Mouse (Mus musculus): ENCODE measurements around the gene Evi5. TPM values are rescaled to one million over a fixed set of nuclear protein-coding genes. Genes with fewer than 3 reads are reported as not detected.
"Not testable (repeated sequence)": the region's sequence is repeated elsewhere in the genome, so short reads cannot be mapped to it uniquely, and the experiment has no call there.

Evi5 gene
- polyA plus RNA-seq, 1 experiment from 2014 or later: 84.3 TPM

- Histone ChIP-seq H3K4me2 (ENCODE audit: low read length) (no peak overlapping the region), H3K4me3 (replicated peaks; ENCODE audit: low read depth, low read length) (no peak overlapping the region), H3K27me3 (ENCODE audit: insufficient read depth, low read length) (no peaks in the 10 kb centered on the region), H3K9ac (ENCODE audit: low read depth, low read length) (no peak overlapping the region), H3K27ac (no peak overlapping the region), H3K36me3 (ENCODE audit: insufficient read depth, low read length) (no peaks in the 10 kb centered on the region), H3K4me1 (replicated peaks; ENCODE audit: insufficient read depth, low read length) (no peaks in the 10 kb centered on the region), H3K9me3 (replicated peaks; ENCODE audit: low read length) (no peaks in the 10 kb centered on the region)
- DNase-seq (ENCODE audit: low spot score): no peak
- WGBS: 71% methylated on average over 1 of the region's 1 CpGs
- TF ChIP-seq CTCF (IDR thresholded peaks at IDR 0.05; ENCODE audit: low read depth): no peak
- no peak for ATAC-seq (replicated peaks; ENCODE audit: low FRiP score, low read depth)
Measured at GRCm38 (mm10) chr5:107896265-107896664, 21.4 kb upstream of the Evi5 start.

DNA sequence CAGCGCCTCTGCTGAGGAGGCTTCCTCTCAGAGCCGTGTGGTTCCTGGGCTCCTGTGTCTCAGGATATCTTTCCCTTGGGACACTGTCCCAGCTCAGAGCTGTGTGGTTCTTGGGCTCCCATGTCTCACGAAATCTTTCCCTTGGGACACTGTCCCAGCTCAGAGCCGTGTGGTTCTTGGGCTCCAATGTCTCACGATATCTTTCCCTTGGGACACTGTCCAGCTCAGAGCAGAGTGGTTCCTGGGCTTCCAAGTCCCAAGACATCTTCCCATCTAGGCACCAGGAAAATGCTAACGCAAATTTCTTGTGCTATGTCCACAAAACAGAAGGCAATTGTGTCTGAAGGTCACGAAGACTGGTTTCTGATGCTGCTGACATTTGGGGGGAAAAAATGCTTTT lies 19.8 kb upstream of the Evi5 start:
- 68% methylated on average over 7 of the region's 7 CpGs for WGBS

GRCm38 (mm10) chr5:107891515-107891914 lies 16.6 kb upstream of the Evi5 start:
- peak; percentile 50 for DNase-seq (ENCODE audit: low spot score)
- H3K4me1 ChIP-seq (replicated peaks; ENCODE audit: insufficient read depth, low read length); H3K36me3 ChIP-seq (ENCODE audit: insufficient read depth, low read length); H3K4me3 ChIP-seq (replicated peaks; ENCODE audit: low read depth, low read length); H3K27me3 ChIP-seq (ENCODE audit: insufficient read depth, low read length); H3K9me3 ChIP-seq (replicated peaks; ENCODE audit: low read length); H3K9ac ChIP-seq (ENCODE audit: low read depth, low read length); H3K27ac ChIP-seq; H3K4me2 ChIP-seq (ENCODE audit: low read length); ATAC-seq (replicated peaks; ENCODE audit: low FRiP score, low read depth): not testable (repeated sequence)
- peak; percentile 65 for TF ChIP-seq CTCF (IDR thresholded peaks at IDR 0.05; ENCODE audit: low read depth)
- WGBS: no CpG with 5 or more reads among the region's 1 CpGs

More for the DNA sequence above, 19.8 kb upstream of the Evi5 start:
- ATAC-seq (replicated peaks; ENCODE audit: low FRiP score, low read depth): no peak
- no peak overlapping the region for H3K4me3 ChIP-seq (replicated peaks; ENCODE audit: low read depth, low read length)
- H3K9me3 ChIP-seq (replicated peaks; ENCODE audit: low read length): no peaks in the 10 kb centered on the region
- H3K4me1 ChIP-seq (replicated peaks; ENCODE audit: insufficient read depth, low read length): no peaks in the 10 kb centered on the region
- H3K27me3 ChIP-seq (ENCODE audit: insufficient read depth, low read length): no peaks in the 10 kb centered on the region
- H3K9ac ChIP-seq (ENCODE audit: low read depth, low read length): no peak overlapping the region
- no peak for TF ChIP-seq CTCF (IDR thresholded peaks at IDR 0.05; ENCODE audit: low read depth)
- H3K27ac ChIP-seq: no peak overlapping the region
- H3K4me2 ChIP-seq (ENCODE audit: low read length): no peak overlapping the region
- H3K36me3 ChIP-seq (ENCODE audit: insufficient read depth, low read length): no peaks in the 10 kb centered on the region
- no peak for DNase-seq (ENCODE audit: low spot score)

DNA sequence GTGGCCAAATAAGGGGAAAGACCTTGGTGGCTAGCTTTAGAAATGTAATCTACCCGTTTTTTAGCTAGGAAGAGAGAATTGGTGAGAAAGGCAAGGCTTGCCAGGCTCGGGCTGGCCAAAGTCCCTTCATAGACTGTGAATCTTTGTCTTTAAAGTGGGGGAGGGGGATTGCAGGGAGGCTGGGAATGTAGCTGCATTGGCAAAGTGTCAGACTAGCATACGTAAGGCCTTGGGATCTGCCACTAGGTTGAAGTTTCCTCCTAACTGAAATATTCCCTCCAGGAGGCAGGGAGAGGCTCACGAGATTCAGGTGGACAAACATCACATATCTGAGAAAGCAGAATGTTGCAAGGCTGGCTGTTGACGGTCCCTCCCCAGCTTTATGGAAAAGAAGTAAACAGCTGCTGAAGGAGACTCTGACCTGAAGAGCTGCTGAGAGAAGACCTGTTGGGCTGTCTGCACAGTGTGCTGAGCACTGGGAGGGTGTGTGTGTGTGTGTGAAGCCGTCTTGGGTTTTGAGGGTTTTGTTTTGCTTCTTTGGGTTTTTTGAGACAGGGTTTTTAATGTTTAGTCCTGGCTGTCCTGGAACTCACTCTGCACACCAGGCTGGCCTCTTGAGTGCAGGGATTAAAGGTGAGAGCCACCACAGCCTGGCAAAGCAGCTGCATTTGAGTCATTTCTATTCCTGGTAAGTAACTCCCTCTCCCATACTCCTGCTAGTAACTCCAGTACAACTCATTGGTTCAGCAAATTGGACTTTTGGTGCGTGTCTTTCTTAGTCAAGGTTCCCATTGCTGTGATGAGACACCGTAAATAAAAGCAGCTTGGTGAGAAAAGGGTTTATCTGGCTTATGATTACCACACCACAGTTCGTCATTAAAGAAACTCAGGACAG lies 15.3 kb upstream of the Evi5 start:
- Histone ChIP-seq H3K4me1 (replicated peaks; ENCODE audit: insufficient read depth, low read length) (no peaks in the 10 kb centered on the region), H3K4me3 (replicated peaks; ENCODE audit: low read depth, low read length) (no peak overlapping the region), H3K4me2 (ENCODE audit: low read length) (no peak overlapping the region), H3K36me3 (ENCODE audit: insufficient read depth, low read length) (no peaks in the 10 kb centered on the region), H3K9ac (ENCODE audit: low read depth, low read length) (no peak overlapping the region), H3K9me3 (replicated peaks; ENCODE audit: low read length) (no peaks in the 10 kb centered on the region), H3K27me3 (ENCODE audit: insufficient read depth, low read length) (no peaks in the 10 kb centered on the region), H3K27ac (peak overlapping the region; percentile 75)
- ATAC-seq (replicated peaks; ENCODE audit: low FRiP score, low read depth) (peak; percentile 89), DNase-seq (ENCODE audit: low spot score) (peak; percentile 32)
- 48% methylated on average over 9 of the region's 9 CpGs for WGBS
- no peak for TF ChIP-seq CTCF (IDR thresholded peaks at IDR 0.05; ENCODE audit: low read depth)

- Histone ChIP-seq H3K9me3 (replicated peaks; ENCODE audit: low read length) (no peaks in the 10 kb centered on the region), H3K4me1 (replicated peaks; ENCODE audit: insufficient read depth, low read length) (no peaks in the 10 kb centered on the region), H3K27me3 (ENCODE audit: insufficient read depth, low read length) (no peaks in the 10 kb centered on the region), H3K9ac (ENCODE audit: low read depth, low read length) (no peak overlapping the region), H3K27ac (peak overlapping the region; percentile 48; the same call in 1 of the 2 replicates), H3K4me2 (ENCODE audit: low read length) (no peak overlapping the region), H3K36me3 (ENCODE audit: insufficient read depth, low read length) (no peaks in the 10 kb centered on the region), H3K4me3 (replicated peaks; ENCODE audit: low read depth, low read length) (no peak overlapping the region)
- peak; percentile 93 for ATAC-seq (replicated peaks; ENCODE audit: low FRiP score, low read depth)
- 72% methylated on average over 5 of the region's 5 CpGs for WGBS
- TF ChIP-seq CTCF (IDR thresholded peaks at IDR 0.05; ENCODE audit: low read depth): no peak
- peak; percentile 32 for DNase-seq (ENCODE audit: low spot score)
Measured at GRCm38 (mm10) chr5:107880710-107881109, 5.8 kb upstream of the Evi5 start.

DNA sequence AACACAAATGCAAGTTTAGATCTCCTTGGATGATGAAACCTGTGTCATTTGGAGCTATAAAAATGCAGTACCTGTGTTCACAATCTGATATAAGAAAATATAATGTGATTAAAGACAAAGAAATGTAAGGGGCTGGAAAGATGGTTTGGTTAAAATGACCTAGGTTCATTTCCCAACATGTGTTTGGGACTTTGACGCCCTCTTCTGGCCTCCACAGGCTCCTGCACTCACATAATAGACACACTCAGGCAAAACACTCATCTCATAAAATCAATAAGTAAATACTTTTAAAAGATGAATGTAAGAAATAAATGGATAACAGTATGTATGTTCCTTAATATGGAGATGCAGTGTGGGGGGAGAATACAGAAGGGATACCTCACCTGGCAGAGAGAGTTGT lies 2.1 kb upstream of the Evi5 start:
- Histone ChIP-seq H3K9me3 (replicated peaks; ENCODE audit: low read length) (no peaks in the 10 kb centered on the region), H3K4me3 (replicated peaks; ENCODE audit: low read depth, low read length) (no peak overlapping the region), H3K4me1 (replicated peaks; ENCODE audit: insufficient read depth, low read length) (no peaks in the 10 kb centered on the region), H3K27me3 (ENCODE audit: insufficient read depth, low read length) (no peaks in the 10 kb centered on the region), H3K4me2 (ENCODE audit: low read length) (no peak overlapping the region), H3K27ac (no peak overlapping the region), H3K9ac (ENCODE audit: low read depth, low read length) (no peak overlapping the region), H3K36me3 (ENCODE audit: insufficient read depth, low read length) (no peaks in the 10 kb centered on the region)
- WGBS: 82% methylated on average over 1 of the region's 1 CpGs
- DNase-seq (ENCODE audit: low spot score): no peak
- no peak for TF ChIP-seq CTCF (IDR thresholded peaks at IDR 0.05; ENCODE audit: low read depth)
- no peak for ATAC-seq (replicated peaks; ENCODE audit: low FRiP score, low read depth)

Measured in kidney, postnatal 0 days (tissue).